Mouse (Mus musculus): ENCODE measurements around the gene Ctps. TPM values are rescaled to one million over a fixed set of nuclear protein-coding genes. Genes with fewer than 3 reads are reported as not detected.
"Not testable (repeated sequence)": the region's sequence is repeated elsewhere in the genome, so short reads cannot be mapped to it uniquely, and the experiment has no call there.

Gene Ctps
- total RNA-seq (2022), result 10 to 100 TPM; 36.9 to 37.8 (median 37.8) TPM

DNA sequence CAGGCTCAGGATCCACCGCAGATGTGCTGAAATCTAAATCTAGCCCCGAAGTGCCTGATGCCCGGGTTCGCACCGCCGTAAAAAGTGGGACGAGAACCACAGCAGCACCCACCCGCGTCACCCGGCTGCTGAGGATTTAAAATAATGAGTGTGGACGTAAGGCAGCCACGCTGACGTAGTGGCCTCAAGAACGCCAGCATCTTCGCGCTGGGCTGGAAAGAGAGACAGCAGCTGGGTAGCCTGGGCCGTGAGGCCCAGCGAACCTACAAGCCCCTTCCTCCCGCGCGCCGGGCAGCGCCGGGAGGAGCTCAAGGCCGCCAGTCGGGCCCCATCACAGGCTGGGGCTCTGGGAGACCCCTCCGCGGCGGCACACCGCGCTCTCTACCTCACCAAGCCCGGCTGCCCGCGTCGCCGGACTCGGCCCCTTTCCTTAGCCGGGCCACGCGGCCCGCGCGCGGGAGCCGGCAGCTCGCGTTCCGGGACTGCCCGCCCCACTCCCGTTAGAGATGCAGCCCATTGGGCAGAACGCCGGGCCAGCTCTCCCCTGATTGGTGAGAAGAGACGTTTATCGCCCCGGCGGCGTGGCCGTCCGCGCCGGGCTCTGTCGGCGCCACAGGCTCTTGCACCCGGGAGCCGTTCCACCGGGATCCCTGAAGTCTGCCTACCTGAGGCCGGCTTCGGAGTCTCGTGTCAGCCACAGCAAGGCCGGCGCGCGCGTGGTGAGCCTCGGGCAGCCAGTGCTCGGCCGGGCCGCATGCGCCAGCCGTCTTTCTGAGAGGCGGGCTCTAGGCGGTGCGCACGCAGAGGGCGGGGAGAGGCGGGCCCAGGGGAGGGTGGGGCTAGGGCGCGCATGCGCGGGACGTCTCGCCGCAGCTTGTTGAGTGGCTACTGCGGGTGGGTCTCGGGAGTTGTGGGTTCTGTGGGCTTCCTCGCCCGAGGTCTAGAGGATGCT, at the start of gene Ctps:
Ctps (minus strand) TSS at position 791 of the 952 bp plus-strand sequence.
- peak; percentile 87 to 90 for DNase-seq (ENCODE audit: low spot score in 2 of 2)

DNA sequence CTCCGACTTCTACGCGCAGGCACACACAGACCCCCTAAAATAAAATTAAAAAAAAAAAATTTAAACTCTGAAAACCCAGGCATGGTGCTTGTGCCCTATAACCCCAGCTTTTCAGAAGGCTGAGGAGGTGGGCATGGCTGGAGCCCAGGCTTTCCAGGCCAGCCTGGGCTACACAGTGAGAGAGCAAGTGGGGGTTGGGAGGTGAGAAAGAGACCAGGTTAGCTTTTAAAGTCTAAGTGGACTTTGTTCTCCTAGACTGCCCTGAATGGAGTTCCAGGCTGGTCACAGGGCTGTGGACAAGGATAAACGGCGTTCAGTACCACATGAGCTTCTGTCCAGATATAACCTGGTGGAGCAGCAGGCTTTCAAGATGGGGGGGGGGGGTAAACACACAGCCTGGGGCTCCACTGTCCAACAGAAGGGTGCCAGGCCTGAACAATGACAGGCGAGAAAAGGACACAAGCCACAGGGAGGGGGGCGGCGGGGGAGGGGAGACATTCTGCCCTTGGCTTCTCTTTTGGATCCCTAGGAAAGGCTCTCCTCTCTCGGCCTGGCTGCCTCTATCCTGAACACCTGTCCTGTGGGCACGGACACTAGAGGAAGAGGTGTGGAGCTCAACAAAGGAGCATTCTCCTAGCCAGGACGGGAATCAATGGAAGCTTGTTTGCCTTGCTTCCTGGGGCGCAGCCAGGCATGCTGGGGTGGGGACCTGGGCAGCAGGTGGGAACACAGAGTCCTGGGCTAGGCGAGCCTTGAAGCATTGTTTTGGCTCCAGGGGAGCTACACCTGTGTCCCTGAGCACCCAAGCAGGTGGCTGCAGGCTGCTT, 46.3 kb upstream of the Ctps start:
- no peak for DNase-seq (ENCODE audit: low spot score in 2 of 2)

DNA sequence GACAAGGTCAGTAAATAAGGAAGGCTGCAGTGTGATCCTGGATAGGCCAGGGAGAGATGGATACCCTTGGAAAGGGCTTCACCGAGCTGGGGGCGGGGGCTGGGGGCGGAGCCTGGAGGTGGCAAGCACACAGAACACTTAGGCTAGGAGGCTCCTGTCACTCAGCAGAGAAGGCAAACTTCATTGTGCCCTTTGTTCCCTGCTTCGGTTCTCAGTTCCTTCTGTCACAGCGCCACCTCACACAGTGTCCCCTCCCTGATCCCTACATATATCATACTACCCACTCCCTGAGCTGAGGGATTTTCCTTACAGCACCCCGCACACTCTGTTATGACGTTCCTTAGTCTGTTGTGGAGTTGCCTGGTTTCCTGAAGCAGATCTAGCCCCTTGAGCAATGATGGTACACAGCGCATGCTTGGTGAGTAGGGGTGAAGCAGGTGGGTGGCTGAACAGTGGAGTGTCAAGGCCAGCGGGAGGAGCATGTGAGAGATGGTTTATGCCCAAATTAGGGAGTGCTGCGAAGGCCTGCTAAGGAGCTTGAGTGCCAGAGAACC, 45.5 kb upstream of the Ctps start:
- peak in 1 of 2 experiments; percentile 30 for DNase-seq (ENCODE audit: low spot score in 2 of 2)

GRCm38 (mm10) chr4:120614644-120615043, 44.6 kb upstream of the Ctps start:
- DNase-seq (ENCODE audit: low spot score in 2 of 2), result no peak

DNA sequence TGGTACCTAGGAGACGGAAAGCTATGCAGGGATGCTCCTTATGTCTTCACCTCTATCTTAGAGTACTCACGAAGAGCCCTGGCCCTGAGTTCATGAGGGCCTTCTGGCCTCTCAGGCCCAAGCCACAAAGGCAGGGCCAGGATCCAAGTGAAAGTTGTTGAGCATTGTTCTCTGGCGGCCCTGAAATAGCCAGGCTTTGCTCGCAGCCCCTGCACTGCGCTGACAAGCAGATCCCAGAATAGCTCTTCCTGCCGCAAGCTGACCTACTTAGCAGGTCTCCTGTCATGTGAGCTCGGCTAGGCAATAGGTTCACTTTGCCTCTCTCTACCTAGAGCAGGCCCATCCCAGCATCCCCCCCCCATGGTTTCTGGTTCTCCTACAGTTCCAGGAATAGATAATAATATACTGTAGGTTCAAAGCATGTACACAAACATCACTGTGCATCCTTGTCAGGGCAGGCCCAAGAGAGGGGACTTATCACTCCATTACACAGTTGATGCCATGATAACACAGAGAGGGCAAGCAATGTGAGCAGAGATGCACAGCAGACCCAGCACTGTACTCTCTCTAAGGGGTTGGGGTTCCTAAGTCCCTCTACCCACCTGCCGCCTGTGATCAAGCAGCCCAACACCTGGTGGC, 43.7 kb upstream of the Ctps start:
- DNase-seq (ENCODE audit: low spot score in 2 of 2), result peak; percentile 51 to 84

DNA sequence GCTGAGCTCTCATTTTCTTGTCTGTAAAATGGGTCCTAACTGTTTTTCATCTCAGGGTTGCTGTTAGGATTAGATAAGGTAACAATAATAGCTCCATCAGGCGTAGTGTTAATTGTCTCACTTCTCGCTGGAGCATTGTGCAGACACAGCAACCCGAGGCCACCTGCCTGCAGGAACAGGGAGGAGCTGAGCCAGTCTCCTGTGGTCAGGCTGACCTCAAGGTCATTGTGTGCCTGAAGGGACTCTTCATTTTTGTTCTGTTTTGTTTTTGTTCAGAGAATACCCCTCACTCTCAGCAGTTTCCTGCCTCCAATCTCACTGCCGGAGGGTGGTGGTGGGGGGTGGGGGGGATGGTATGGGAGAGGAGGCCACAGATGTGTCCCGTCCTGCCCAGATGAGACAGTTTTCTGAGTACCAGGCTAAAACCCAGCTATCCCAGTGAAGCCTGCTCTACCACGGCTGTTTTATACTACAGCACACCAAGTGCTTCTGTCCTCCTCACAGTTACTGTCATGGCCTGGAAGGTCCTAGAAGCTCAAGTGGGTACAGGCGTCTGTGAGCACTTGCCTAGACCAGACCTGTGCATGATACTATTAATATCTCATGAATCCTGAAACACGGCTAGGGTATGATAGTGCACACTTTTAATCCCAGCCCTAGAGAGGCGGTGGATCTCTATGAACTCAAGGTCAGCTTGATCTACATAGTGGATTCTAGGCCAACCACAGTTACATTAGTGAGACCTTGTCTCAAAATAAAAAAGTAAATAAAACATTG, 42.4 kb upstream of the Ctps start:
- DNase-seq (ENCODE audit: low spot score in 2 of 2), result no peak

DNA sequence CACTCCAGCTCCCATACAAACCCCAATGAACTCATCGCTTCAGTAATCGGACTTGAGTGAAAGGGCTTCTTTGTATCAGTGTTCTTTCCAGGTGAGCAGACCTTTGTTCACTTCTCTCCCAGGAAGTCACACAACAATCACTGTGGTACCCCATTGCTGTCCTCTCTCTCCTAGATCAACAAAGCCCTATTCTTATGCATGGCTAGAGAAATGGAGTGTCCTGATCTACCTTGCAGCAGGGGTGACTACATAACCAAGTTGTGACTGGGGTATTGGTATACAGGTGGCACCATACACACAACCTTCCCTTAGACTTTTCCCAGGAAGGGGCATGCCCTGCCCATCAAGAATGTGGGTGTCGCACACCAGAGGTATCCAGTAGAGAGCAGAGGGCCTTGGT, 40.9 kb upstream of the Ctps start:
- DNase-seq (ENCODE audit: low spot score in 2 of 2), result no peak

- DNase-seq (ENCODE audit: low spot score in 2 of 2), result no peak
These were observed 36.9 kb upstream of the Ctps start for GRCm38 (mm10) chr4:120606941-120607340.

- DNase-seq (ENCODE audit: low spot score in 2 of 2), result no peak
These were observed 32.6 kb upstream of the Ctps start for GRCm38 (mm10) chr4:120602669-120603068.

GRCm38 (mm10) chr4:120601774-120602173, 31.7 kb upstream of the Ctps start:
- no peak for DNase-seq (ENCODE audit: low spot score in 2 of 2)

- no peak for DNase-seq (ENCODE audit: low spot score in 2 of 2)
These were observed 28.8 kb upstream of the Ctps start for GRCm38 (mm10) chr4:120598922-120599321.

DNA sequence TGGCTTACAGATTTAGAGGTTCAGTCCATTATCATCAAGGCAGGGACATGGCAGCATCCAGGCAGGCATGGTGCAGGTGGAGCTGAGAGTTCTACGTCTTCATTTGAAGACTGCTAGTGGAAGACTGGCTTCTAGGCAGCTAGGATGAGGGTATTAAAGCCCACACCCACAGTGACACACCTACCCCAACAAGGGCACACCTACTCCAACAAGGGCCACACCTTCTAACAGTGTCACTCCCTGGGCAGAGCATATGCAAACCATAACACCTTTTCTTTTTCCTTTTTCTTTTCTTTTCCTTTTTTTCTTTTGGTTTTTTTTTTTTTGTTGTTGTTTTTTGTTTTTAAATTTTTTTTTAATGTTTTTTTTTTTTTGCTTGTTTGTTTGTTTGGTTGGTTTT, 26.1 kb upstream of the Ctps start:
- not testable (repeated sequence) for DNase-seq (ENCODE audit: low spot score in 2 of 2)

DNA sequence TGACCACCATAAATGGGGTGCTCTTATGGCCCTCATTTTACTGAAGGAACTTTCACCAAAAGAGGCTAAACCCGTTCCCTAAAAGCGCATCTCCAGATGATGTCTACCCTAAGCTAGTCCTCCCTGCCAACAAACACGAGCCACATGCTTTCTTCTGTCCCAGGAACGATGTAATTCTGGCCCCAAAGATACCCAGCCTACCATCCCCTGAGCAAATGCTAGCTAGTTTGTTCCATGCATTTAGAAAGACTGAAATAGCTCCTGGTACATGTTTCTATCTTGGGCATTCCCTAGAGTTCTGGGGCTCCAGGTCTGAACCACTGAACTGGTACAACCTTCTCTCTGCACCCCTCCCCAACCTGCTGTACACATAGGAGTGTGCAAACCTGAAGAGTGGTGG, 20.9 kb upstream of the Ctps start:
- DNase-seq (ENCODE audit: low spot score in 2 of 2), result no peak

DNA sequence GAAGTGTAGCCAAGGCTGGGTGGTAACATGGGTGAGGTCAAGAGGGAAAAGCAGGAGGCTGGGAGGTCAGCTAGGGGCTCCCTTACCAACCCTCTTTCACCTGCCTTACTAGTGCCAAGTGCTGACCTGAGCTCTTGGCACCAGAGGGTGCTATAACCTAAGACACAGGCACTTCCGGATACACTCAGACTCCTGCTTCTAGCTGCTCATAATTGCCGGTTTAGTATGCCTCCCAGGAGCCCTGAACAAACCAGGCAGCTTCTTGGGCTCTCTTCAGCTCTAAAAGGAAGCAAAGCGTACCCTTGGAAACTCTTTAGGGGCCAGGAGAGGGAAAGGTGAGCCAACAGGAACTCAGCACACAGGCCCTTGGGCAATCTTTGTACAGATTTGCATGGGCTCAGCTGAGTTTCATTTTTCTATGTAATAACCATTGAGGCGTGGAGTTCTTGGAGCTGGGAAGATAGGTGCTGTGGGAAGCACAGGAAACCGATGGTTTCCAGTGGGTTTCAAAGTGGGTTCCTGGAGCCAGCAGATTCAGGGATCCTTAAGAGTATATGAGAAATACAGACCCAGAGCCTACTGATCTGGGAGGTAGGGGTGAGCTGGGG, 19.8 kb upstream of the Ctps start:
- peak; percentile 44 to 53 for DNase-seq (ENCODE audit: low spot score in 2 of 2)

- no peak for DNase-seq (ENCODE audit: low spot score in 2 of 2)
These were observed 19.0 kb upstream of the Ctps start for GRCm38 (mm10) chr4:120589070-120589469.

GRCm38 (mm10) chr4:120588445-120588844, 18.4 kb upstream of the Ctps start, which contains the start of gene Gm8439:
Gene Gm8439 (plus strand): TSS chr4:120588745.
- no peak for DNase-seq (ENCODE audit: low spot score in 2 of 2)

GRCm38 (mm10) chr4:120586986-120587385, 16.9 kb upstream of the Ctps start:
- no peak for DNase-seq (ENCODE audit: low spot score in 2 of 2)

- no peak for DNase-seq (ENCODE audit: low spot score in 2 of 2)
These were observed 11.6 kb upstream of the Ctps start for GRCm38 (mm10) chr4:120581711-120582110.

GRCm38 (mm10) chr4:120580894-120581293, 10.8 kb upstream of the Ctps start:
- DNase-seq (ENCODE audit: low spot score in 2 of 2), result no peak

- no peak for DNase-seq (ENCODE audit: low spot score in 2 of 2)
These were observed 1.6 kb upstream of the Ctps start for GRCm38 (mm10) chr4:120571691-120572090.
